12 mouse cellular contexts compared by ENCODE assay signal in genomic region chr7:82943376-82943775, GRCm38 (mm10).
DNase-seq lines count a peak whose midpoint lies in the region; ATAC-seq and TF ChIP-seq lines count a peak whose summit lies in the region.
"Had no signal": no experiment of that assay in that cellular context is flagged by ENCODE, and none has a peak within 500 bp of the region (broad histone marks: within the 10 kb centered on the region; RNA-seq: fewer than 3 reads in every experiment).

No protein-coding gene starts in this region.

- H3K4me3 ChIP-seq in heart, embryonic 12.5 days: no peak overlapping the region
- H3K4me3 ChIP-seq in olfactory bulb, adult 2 months (ENCODE audit: insufficient read depth, low read depth, low read length): no peak overlapping the region
- H3K4me3 ChIP-seq: gastrocnemius, adult 2 months had no signal

- no peaks in the 10 kb centered on the region for H3K36me3 ChIP-seq in heart, embryonic 12.5 days

- peaks cover 4% of the 10 kb centered on the region; the same call in 1 of the 2 replicates for H3K9me3 ChIP-seq in heart, embryonic 12.5 days (replicated peaks)

- no peak overlapping the region for H3K9ac ChIP-seq in heart, embryonic 12.5 days

- peak; percentile 25 for DNase-seq in heart, adult 11 months
- DNase-seq in brain, adult 2 months (ENCODE audit: low read depth, low spot score): peak; percentile 67
- DNase-seq in frontal cortex, postnatal 10 days (ENCODE audit: low spot score in 2 of 2): peak; percentile 27 to 28
- DNase-seq in cerebellum, adult 18-20 months: no peak
- no peak for DNase-seq in cerebellum, adult 11 months
- no peak for DNase-seq in ovary, postnatal 36 days (ENCODE audit: low spot score)
- DNase-seq: adrenal gland, postnatal 14 days; gastrocnemius, adult 2 months had no signal

- WGBS in heart, embryonic 12.5 days: 71% methylated on average over 9 of the region's 9 CpGs
- WGBS in olfactory bulb, adult 2 months: 24% methylated on average over 9 of the region's 9 CpGs

- ATAC-seq in heart, embryonic 12.5 days (ENCODE audit: insufficient number of reproducible peaks, low FRiP score): no peak
- ATAC-seq: midbrain, embryonic 16.5 days had no signal

- peaks cover 4% of the 10 kb centered on the region; the same call in 1 of the 2 replicates for H3K4me1 ChIP-seq in heart, embryonic 12.5 days (replicated peaks)
- peaks cover 3% of the 10 kb centered on the region; the same call in 1 of the 2 replicates for H3K4me1 ChIP-seq in olfactory bulb, adult 2 months (ENCODE audit: control insufficient read depth, insufficient read depth, low read length)

- H3K27ac ChIP-seq in heart, embryonic 12.5 days (ENCODE audit: poor library complexity, severe bottlenecking): no peak overlapping the region
- peak overlapping the region; percentile 27; the same call in 1 of the 2 replicates for H3K27ac ChIP-seq in olfactory bulb, adult 2 months (ENCODE audit: insufficient read depth, low read depth, low read length)
- H3K27ac ChIP-seq: gastrocnemius, adult 2 months had no signal

- TF ChIP-seq POLR2A in olfactory bulb, adult 2 months (IDR thresholded peaks at IDR 0.05; ENCODE audit: insufficient read depth, low read depth, low read length): no peak

- no peaks in the 10 kb centered on the region for H3K27me3 ChIP-seq in heart, embryonic 12.5 days (replicated peaks)

- H3K4me2 ChIP-seq in heart, embryonic 12.5 days: no peak overlapping the region
- H3K4me2 ChIP-seq: liver, embryonic 11.5 days had no signal

- no peak for TF ChIP-seq CTCF in olfactory bulb, adult 2 months (IDR thresholded peaks at IDR 0.05; ENCODE audit: insufficient read depth, low read depth, low read length)

Comparison
In these comparisons a context has a peak if more than half of its experiments do, and no peak if none do; other contexts are left out.
1. DNase-seq: peak in heart, adult 11 months (single experiment), brain, adult 2 months (single experiment) and frontal cortex, postnatal 10 days (2 of 2); none in cerebellum, adult 18-20 months (0 of 2), cerebellum, adult 11 months (single experiment) and ovary, postnatal 36 days (single experiment).